Mouse (Mus musculus) hindbrain, embryonic 10.5 days (tissue): ENCODE results near the gene Cd37. TPM values are rescaled to one million over a fixed set of nuclear protein-coding genes. Genes with fewer than 3 reads are reported as not detected.
"Not testable (repeated sequence)": the region's sequence is repeated elsewhere in the genome, so short reads cannot be mapped to it uniquely, and the experiment has no call there.

ENCODE experiments used
- DNase-seq: peaks from one replicate; pipeline ENCODE4 v3.0.0-alpha.2; 2017; ENCODE audit warnings: low spot score
- H3K27ac ChIP-seq: fragments of 300-500 bp; sonication (generic); 2 replicates; pipeline ENCODE4 v1.5.1; 2016; ENCODE audit warnings: mild to moderate bottlenecking, moderate library complexity
- H3K27me3 ChIP-seq: fragments of 300-500 bp; sonication (generic); 2 replicates; pipeline ENCODE4 v1.6.1; 2016; ENCODE audit warnings: mild to moderate bottlenecking; ENCODE audit not compliant: poor library complexity, insufficient read depth, severe bottlenecking
- H3K36me3 ChIP-seq: fragments of 300-500 bp; sonication (generic); 2 replicates; pipeline ENCODE4 v1.6.1; 2016; ENCODE audit warnings: mild to moderate bottlenecking, moderate library complexity
- H3K4me1 ChIP-seq: fragments of 300-500 bp; sonication (generic); replicated peaks from 2 replicates; pipeline ENCODE4 v1.6.1; 2016; ENCODE audit warnings: mild to moderate bottlenecking
- H3K4me3 ChIP-seq: fragments of 300-500 bp; sonication (generic); 2 replicates; pipeline ENCODE4 v1.5.1; 2016; ENCODE audit warnings: mild to moderate bottlenecking, moderate library complexity
- H3K9me3 ChIP-seq: fragments of 300-500 bp; sonication (generic); 2 replicates; pipeline ENCODE4 v1.6.1; 2016; ENCODE audit warnings: mild to moderate bottlenecking, moderate library complexity
- WGBS: fragments of 180-500 bp; shearing (Covaris S2); methylation state at CpG from one replicate; pipeline ENCODE4 v1.1.7; 2016; 5-methylcytosine and 5-hydroxymethylcytosine counted together
- polyA plus RNA-seq: library from polyadenylated mRNA; unstranded; fragments of >200 nt; fragmentation: Nextera tagmentation; extraction: Ambion mirVana; gene quantifications from 2 replicates; pipeline ENCODE4 v1.2.1, GENCODE M21; 2016

The Cd37 gene
- polyA plus RNA-seq: 1.0 and 1.1 TPM in 2 replicates

- peaks cover 5% of the 10 kb centered on the region for H3K36me3 ChIP-seq
- H3K27me3 ChIP-seq: peaks cover 74% of the 10 kb centered on the region
- peaks cover 37% of the 10 kb centered on the region for H3K4me1 ChIP-seq
- H3K4me3 ChIP-seq: no peak within 1 kb of the TSS
- DNase-seq: no peak
- no peak within 1 kb of the TSS for H3K27ac ChIP-seq
- no peaks in the 10 kb centered on the region for H3K9me3 ChIP-seq
- WGBS: 38% methylated on average over 20 of the region's 20 CpGs
Measured at GRCm38 (mm10) chr7:45238723-45239496, at the start of gene Cd37. Cd37 (minus strand) TSS chr7:45239115.

- H3K4me1 ChIP-seq: no peaks in the 10 kb centered on the region
- no peaks in the 10 kb centered on the region for H3K36me3 ChIP-seq
- 85% methylated on average over 13 of the region's 13 CpGs for WGBS
- no peaks in the 10 kb centered on the region for H3K9me3 ChIP-seq
- H3K27ac ChIP-seq: no peak overlapping the region
- DNase-seq: no peak
- H3K4me3 ChIP-seq: no peak overlapping the region
- H3K27me3 ChIP-seq: no peaks in the 10 kb centered on the region
Measured at GRCm38 (mm10) chr7:45286486-45286885, 47.6 kb upstream of the Cd37 start.

GRCm38 (mm10) chr7:45277136-45277760 lies 38.3 kb upstream of the Cd37 start, which contains the start of gene Slc6a21:
Slc6a21 (plus strand) TSS chr7:45277513.
- H3K27ac ChIP-seq: peak within 1 kb of the TSS; percentile 62; the same call in 1 of the 2 replicates
- no peaks in the 10 kb centered on the region for H3K9me3 ChIP-seq
- H3K36me3 ChIP-seq: no peaks in the 10 kb centered on the region
- H3K4me3 ChIP-seq: peak within 1 kb of the TSS; percentile 55
- WGBS: 8% methylated on average over 44 of the region's 44 CpGs
- peaks cover 6% of the 10 kb centered on the region for H3K4me1 ChIP-seq
- peak; percentile 77 for DNase-seq
- peaks cover 24% of the 10 kb centered on the region for H3K27me3 ChIP-seq

GRCm38 (mm10) chr7:45273672-45274071 lies 34.8 kb upstream of the Cd37 start:
- 90% methylated on average over 8 of the region's 8 CpGs for WGBS
- Histone ChIP-seq H3K4me1 (peaks cover 6% of the 10 kb centered on the region), H3K4me3 (no peak overlapping the region), H3K27me3 (peaks cover 23% of the 10 kb centered on the region), H3K36me3 (no peaks in the 10 kb centered on the region), H3K27ac (no peak overlapping the region), H3K9me3 (no peaks in the 10 kb centered on the region)
- no peak for DNase-seq

GRCm38 (mm10) chr7:45272786-45273412 lies 34.0 kb upstream of the Cd37 start:
- WGBS: 73% methylated on average over 10 of the region's 10 CpGs
- no peaks in the 10 kb centered on the region for H3K9me3 ChIP-seq
- no peak overlapping the region for H3K27ac ChIP-seq
- peaks cover 31% of the 10 kb centered on the region for H3K27me3 ChIP-seq
- H3K4me1 ChIP-seq: peaks cover 13% of the 10 kb centered on the region
- no peaks in the 10 kb centered on the region for H3K36me3 ChIP-seq
- no peak for DNase-seq
- no peak overlapping the region for H3K4me3 ChIP-seq

GRCm38 (mm10) chr7:45265518-45265917 lies 26.6 kb upstream of the Cd37 start:
- H3K36me3 ChIP-seq: no peaks in the 10 kb centered on the region
- no peak overlapping the region for H3K4me3 ChIP-seq
- WGBS: 81% methylated on average over 1 of the region's 1 CpGs
- no peak for DNase-seq
- H3K27me3 ChIP-seq: peaks cover 17% of the 10 kb centered on the region
- peaks cover 10% of the 10 kb centered on the region for H3K4me1 ChIP-seq
- no peaks in the 10 kb centered on the region for H3K9me3 ChIP-seq
- no peak overlapping the region for H3K27ac ChIP-seq

GRCm38 (mm10) chr7:45264348-45264747 lies 25.4 kb upstream of the Cd37 start:
- no peak overlapping the region for H3K4me3 ChIP-seq
- no peaks in the 10 kb centered on the region for H3K9me3 ChIP-seq
- WGBS: 72% methylated on average over 3 of the region's 3 CpGs
- no peak overlapping the region for H3K27ac ChIP-seq
- H3K4me1 ChIP-seq: peaks cover 10% of the 10 kb centered on the region
- peaks cover 17% of the 10 kb centered on the region for H3K27me3 ChIP-seq
- no peaks in the 10 kb centered on the region for H3K36me3 ChIP-seq
- DNase-seq: no peak

GRCm38 (mm10) chr7:45263006-45263607 lies 24.2 kb upstream of the Cd37 start:
- H3K27me3 ChIP-seq: peaks cover 9% of the 10 kb centered on the region; the same call in 1 of the 2 replicates
- H3K27ac ChIP-seq: no peak overlapping the region
- H3K4me3 ChIP-seq: no peak overlapping the region
- no peaks in the 10 kb centered on the region for H3K9me3 ChIP-seq
- 75% methylated on average over 7 of the region's 7 CpGs for WGBS
- H3K36me3 ChIP-seq: no peaks in the 10 kb centered on the region
- peaks cover 6% of the 10 kb centered on the region for H3K4me1 ChIP-seq
- no peak for DNase-seq

GRCm38 (mm10) chr7:45262266-45262665 lies 23.4 kb upstream of the Cd37 start:
- H3K9me3 ChIP-seq: no peaks in the 10 kb centered on the region

GRCm38 (mm10) chr7:45259281-45259680 lies 20.4 kb upstream of the Cd37 start:
- Histone ChIP-seq H3K27me3 (peaks cover 9% of the 10 kb centered on the region; the same call in 1 of the 2 replicates), H3K4me3 (no peak overlapping the region), H3K9me3 (no peaks in the 10 kb centered on the region), H3K36me3 (no peaks in the 10 kb centered on the region), H3K4me1 (peaks cover 2% of the 10 kb centered on the region; the same call in 1 of the 2 replicates), H3K27ac (no peak overlapping the region)
- WGBS: 89% methylated on average over 8 of the region's 8 CpGs
- DNase-seq: no peak

More at GRCm38 (mm10) chr7:45262266-45262665, 23.4 kb upstream of the Cd37 start:
- no peak overlapping the region for H3K4me3 ChIP-seq
- H3K27me3 ChIP-seq: peaks cover 9% of the 10 kb centered on the region; the same call in 1 of the 2 replicates
- H3K4me1 ChIP-seq: peaks cover 2% of the 10 kb centered on the region; the same call in 1 of the 2 replicates
- DNase-seq: no peak
- WGBS: 74% methylated on average over 7 of the region's 7 CpGs
- no peaks in the 10 kb centered on the region for H3K36me3 ChIP-seq
- H3K27ac ChIP-seq: no peak overlapping the region

GRCm38 (mm10) chr7:45257063-45257840 lies 18.3 kb upstream of the Cd37 start:
- Histone ChIP-seq H3K27ac (no peak overlapping the region), H3K4me3 (no peak overlapping the region), H3K27me3 (peaks cover 9% of the 10 kb centered on the region; the same call in 1 of the 2 replicates), H3K36me3 (no peaks in the 10 kb centered on the region), H3K4me1 (peaks cover 2% of the 10 kb centered on the region; the same call in 1 of the 2 replicates), H3K9me3 (no peaks in the 10 kb centered on the region)
- 59% methylated on average over 11 of the region's 11 CpGs for WGBS
- DNase-seq: no peak

GRCm38 (mm10) chr7:45255822-45256221 lies 16.9 kb upstream of the Cd37 start:
- H3K9me3 ChIP-seq, DNase-seq, H3K36me3 ChIP-seq, H3K27ac ChIP-seq, H3K4me1 ChIP-seq, H3K27me3 ChIP-seq, H3K4me3 ChIP-seq: not testable (repeated sequence)
- WGBS: 87% methylated on average over 7 of the region's 7 CpGs
